Mouse (Mus musculus): ENCODE measurements around the gene Plekha6. TPM values are rescaled to one million over a fixed set of nuclear protein-coding genes. Genes with fewer than 3 reads are reported as not detected.

Plekha6 gene
- 21.4 and 22.2 TPM in 2 replicates for polyA plus RNA-seq (2014; fragmentation: Nextera tagmentation; extraction: Ambion mirVana)

DNA sequence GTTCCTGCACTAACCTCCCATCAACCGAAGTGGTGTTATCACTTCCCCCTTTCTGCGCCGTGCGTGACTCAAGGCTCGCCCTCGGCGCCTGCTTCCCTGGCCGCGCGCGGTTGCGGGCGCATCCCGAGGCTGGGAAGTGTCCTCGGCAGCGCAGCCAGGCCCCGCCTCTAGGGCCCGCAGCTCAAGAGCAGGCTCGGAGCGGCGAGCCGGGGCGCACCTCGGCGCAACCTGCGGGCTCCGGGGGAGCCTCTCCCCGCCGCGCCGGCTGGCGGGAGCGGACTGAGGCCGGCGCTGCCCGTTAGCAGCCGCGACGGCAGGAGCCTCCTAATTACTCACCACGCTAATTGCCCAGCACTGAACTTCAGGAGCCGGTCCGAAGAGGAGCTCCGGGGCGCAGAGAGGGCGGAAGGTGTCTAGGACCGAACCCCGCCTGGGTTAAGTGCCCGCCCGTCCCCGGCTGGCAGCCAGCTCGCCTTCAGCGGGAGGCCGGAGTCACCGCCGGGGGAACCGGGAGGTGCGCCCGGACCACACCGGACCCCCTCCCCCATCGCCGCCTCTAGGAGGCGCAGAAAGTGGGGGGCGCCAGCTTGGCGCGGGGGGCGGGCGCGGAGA lies at the start of gene Plekha6:
Gene Plekha6, plus strand, starts transcription at position 391 of the 612 bp plus-strand sequence.
- ATAC-seq (ENCODE audit: low FRiP score) (no peak), DNase-seq (ENCODE audit: low spot score) (no peak)
- Histone ChIP-seq H3K9me3 (ENCODE audit: control insufficient read depth, low read length) (no peaks in the 10 kb centered on the region), H3K27me3 (ENCODE audit: control insufficient read depth, insufficient read depth, low read length) (peaks cover 39% of the 10 kb centered on the region), H3K27ac (no peak within 1 kb of the TSS), H3K4me2 (replicated peaks) (peak within 1 kb of the TSS; percentile 95), H3K9ac (peak within 1 kb of the TSS; percentile 62), H3K4me1 (replicated peaks; ENCODE audit: control insufficient read depth, insufficient read depth, low read length) (peaks cover 16% of the 10 kb centered on the region), H3K4me3 (replicated peaks; ENCODE audit: low read length) (peak within 1 kb of the TSS; percentile 47), H3K36me3 (replicated peaks; ENCODE audit: control insufficient read depth, insufficient read depth) (no peaks in the 10 kb centered on the region)
- WGBS: under 1% methylated on average over 62 of the region's 68 CpGs

DNA sequence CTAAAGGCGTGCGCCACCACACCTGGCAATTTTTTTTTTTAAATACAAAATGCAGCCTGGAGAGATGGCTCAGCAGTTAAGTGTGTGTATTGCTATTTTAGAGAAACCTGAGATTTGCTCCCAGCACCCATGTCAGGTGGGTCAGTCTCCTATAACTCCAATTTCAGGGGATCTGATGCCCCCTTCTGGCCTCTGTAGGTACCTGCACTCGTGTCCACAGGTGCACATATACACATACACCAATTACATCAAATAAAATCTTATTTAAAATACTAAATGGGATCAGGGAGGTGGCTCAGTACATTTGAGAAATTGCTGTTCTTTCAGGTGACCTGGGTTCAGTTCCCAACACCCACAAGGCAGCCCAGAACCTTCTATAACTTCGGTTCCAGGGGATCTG lies 47.9 kb upstream of the Plekha6 start:
- Histone ChIP-seq H3K27ac (no peak overlapping the region), H3K4me2 (replicated peaks) (no peak overlapping the region), H3K36me3 (replicated peaks; ENCODE audit: control insufficient read depth, insufficient read depth) (no peaks in the 10 kb centered on the region), H3K9me3 (ENCODE audit: control insufficient read depth, low read length) (no peaks in the 10 kb centered on the region), H3K9ac (no peak overlapping the region), H3K4me3 (replicated peaks; ENCODE audit: low read length) (no peak overlapping the region), H3K4me1 (replicated peaks; ENCODE audit: control insufficient read depth, insufficient read depth, low read length) (no peaks in the 10 kb centered on the region), H3K27me3 (ENCODE audit: control insufficient read depth, insufficient read depth, low read length) (no peaks in the 10 kb centered on the region)
- no peak for ATAC-seq (ENCODE audit: low FRiP score)
- 94% methylated on average over 4 of the region's 4 CpGs for WGBS
- no peak for DNase-seq (ENCODE audit: low spot score)

DNA sequence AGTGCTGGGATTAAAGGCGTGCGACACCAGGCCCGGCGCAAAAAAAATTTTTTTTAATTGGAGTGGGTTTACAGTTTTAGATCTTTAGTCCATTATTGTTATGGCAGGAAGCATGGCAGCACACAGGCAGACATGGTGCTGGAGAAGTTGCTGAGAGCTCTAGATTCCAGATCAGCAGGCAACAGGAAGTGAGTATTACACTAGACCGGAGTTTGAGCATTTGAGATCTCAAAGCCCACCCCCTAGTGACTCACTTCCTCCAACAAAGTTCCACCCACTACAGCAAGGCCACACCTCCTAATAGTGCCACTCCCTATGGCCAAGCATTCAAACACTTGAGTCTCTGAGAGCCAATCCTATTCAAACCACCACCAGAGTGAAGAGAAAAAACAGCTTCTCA lies 45.9 kb upstream of the Plekha6 start:
- DNase-seq (ENCODE audit: low spot score) (no peak), ATAC-seq (ENCODE audit: low FRiP score) (no peak)
- Histone ChIP-seq H3K4me3 (replicated peaks; ENCODE audit: low read length) (no peak overlapping the region), H3K27ac (no peak overlapping the region), H3K9ac (no peak overlapping the region), H3K36me3 (replicated peaks; ENCODE audit: control insufficient read depth, insufficient read depth) (no peaks in the 10 kb centered on the region), H3K27me3 (ENCODE audit: control insufficient read depth, insufficient read depth, low read length) (no peaks in the 10 kb centered on the region), H3K4me1 (replicated peaks; ENCODE audit: control insufficient read depth, insufficient read depth, low read length) (no peaks in the 10 kb centered on the region), H3K9me3 (ENCODE audit: control insufficient read depth, low read length) (no peaks in the 10 kb centered on the region), H3K4me2 (replicated peaks) (no peak overlapping the region)
- 90% methylated on average over 5 of the region's 5 CpGs for WGBS

DNA sequence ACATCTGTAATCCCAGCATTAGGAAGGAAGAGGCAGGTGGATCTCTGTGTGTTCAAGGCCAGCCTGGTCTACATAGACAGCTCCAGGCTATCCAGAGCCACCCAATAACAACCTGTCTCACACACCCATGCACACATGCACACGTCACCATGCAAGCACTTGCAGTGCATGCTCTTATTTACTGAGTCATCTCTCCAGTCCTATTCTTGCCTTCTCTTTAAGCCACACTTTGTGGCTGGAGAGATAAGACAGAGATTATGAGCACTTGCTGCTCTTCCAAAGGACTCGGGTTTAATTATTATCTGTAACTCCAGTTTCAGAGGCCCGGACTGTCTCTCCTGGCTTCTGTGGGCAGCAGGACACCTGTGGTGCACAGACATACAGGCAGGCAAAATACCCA lies 45.2 kb upstream of the Plekha6 start:
- H3K27ac ChIP-seq: no peak overlapping the region
- H3K4me1 ChIP-seq (replicated peaks; ENCODE audit: control insufficient read depth, insufficient read depth, low read length): no peaks in the 10 kb centered on the region
- no peak overlapping the region for H3K4me2 ChIP-seq (replicated peaks)
- no peak overlapping the region for H3K4me3 ChIP-seq (replicated peaks; ENCODE audit: low read length)
- no peaks in the 10 kb centered on the region for H3K36me3 ChIP-seq (replicated peaks; ENCODE audit: control insufficient read depth, insufficient read depth)
- H3K9ac ChIP-seq: no peak overlapping the region
- DNase-seq (ENCODE audit: low spot score) (no peak), ATAC-seq (ENCODE audit: low FRiP score) (no peak)
- H3K27me3 ChIP-seq (ENCODE audit: control insufficient read depth, insufficient read depth, low read length): no peaks in the 10 kb centered on the region
- WGBS: 84% methylated on average over 3 of the region's 3 CpGs
- H3K9me3 ChIP-seq (ENCODE audit: control insufficient read depth, low read length): no peaks in the 10 kb centered on the region

DNA sequence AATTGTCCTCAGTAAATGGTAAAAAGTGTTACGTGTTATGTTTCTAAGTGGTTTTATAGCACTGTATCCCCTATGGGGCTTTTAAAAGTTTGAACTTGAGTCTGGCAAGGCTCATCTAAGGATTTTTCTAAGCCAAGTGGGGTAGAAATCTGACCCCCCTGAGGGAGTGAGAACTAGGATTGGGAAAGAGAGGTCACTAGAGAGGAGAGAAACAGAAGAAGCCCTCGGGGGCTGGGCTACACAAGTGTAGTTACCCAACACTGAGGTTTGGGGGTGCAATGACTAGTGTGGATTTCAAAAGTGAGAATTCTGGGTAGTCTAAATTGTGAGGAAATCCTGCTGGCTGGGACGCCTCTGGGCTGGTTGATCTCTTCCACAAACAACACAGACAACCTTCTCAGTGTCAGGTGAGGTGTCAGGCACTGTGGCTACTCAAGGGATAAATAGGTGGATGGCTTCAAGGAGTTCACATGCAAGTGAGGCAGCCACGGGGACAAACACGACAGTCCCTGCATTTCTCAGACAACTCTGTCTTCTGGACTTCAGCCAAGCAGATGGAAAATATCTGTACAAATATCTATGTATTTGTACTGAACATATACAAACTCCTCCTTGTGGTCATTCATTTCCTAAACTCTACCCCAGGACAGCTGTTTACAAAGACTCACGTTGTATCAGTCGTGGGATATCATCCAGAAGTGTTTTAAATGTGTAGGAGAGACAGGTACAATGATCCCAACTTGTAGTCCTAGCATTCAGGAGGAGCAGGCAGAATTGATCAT lies 43.9 kb upstream of the Plekha6 start:
- H3K27ac ChIP-seq: no peak overlapping the region
- no peak overlapping the region for H3K4me3 ChIP-seq (replicated peaks; ENCODE audit: low read length)
- H3K9ac ChIP-seq: no peak overlapping the region
- H3K4me1 ChIP-seq (replicated peaks; ENCODE audit: control insufficient read depth, insufficient read depth, low read length): no peaks in the 10 kb centered on the region
- H3K27me3 ChIP-seq (ENCODE audit: control insufficient read depth, insufficient read depth, low read length): no peaks in the 10 kb centered on the region
- no peak for DNase-seq (ENCODE audit: low spot score)
- no peak for ATAC-seq (ENCODE audit: low FRiP score)
- H3K36me3 ChIP-seq (replicated peaks; ENCODE audit: control insufficient read depth, insufficient read depth): no peaks in the 10 kb centered on the region
- H3K4me2 ChIP-seq (replicated peaks): no peak overlapping the region
- WGBS: 77% methylated on average over 7 of the region's 7 CpGs
- H3K9me3 ChIP-seq (ENCODE audit: control insufficient read depth, low read length): no peaks in the 10 kb centered on the region

DNA sequence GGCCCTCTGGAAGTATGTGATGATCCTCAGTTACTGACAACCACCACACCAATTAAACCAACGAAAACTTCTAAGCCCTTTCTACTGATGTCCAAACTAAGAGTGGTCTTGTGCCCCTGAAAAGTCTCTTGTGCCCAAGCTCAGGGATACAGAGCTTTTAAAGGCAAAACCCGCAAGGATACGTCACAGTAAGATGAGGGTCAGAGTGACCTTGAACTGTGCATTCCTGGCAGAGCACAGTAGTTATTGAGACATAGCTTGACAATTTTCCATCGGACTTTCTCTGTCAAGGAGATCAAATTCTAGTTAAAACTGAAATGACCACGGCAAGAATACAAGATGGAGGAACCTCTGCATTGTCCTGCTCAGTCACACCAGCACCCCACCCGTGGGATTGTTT lies 42.8 kb upstream of the Plekha6 start:
- DNase-seq (ENCODE audit: low spot score): no peak

DNA sequence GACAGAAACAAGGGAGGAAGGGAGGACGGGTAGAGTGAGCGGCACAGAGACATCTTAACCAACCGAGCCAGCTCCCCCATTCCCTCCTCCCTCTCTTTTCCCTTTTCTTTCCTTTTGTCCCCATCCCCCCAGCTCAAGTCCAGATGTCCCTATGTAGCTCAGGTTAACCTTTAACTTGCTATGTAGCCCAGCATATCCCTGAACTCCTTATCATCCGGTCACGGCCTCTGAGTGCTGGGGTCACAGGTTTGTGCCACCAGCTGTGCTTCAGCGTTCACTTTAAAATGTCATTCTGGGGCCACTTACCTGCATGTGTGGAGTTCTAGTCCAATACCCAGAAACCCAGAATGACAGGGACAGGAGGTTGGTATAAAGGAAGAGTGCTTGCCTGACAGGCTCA lies 39.9 kb upstream of the Plekha6 start:
- Histone ChIP-seq H3K27me3 (ENCODE audit: control insufficient read depth, insufficient read depth, low read length) (no peaks in the 10 kb centered on the region), H3K4me1 (replicated peaks; ENCODE audit: control insufficient read depth, insufficient read depth, low read length) (no peaks in the 10 kb centered on the region), H3K4me3 (replicated peaks; ENCODE audit: low read length) (no peak overlapping the region), H3K4me2 (replicated peaks) (no peak overlapping the region), H3K9ac (no peak overlapping the region), H3K36me3 (replicated peaks; ENCODE audit: control insufficient read depth, insufficient read depth) (no peaks in the 10 kb centered on the region), H3K9me3 (ENCODE audit: control insufficient read depth, low read length) (no peaks in the 10 kb centered on the region), H3K27ac (no peak overlapping the region)
- WGBS: 79% methylated on average over 6 of the region's 6 CpGs
- ATAC-seq (ENCODE audit: low FRiP score) (no peak), DNase-seq (ENCODE audit: low spot score) (no peak)

More for the DNA sequence above, 42.8 kb upstream of the Plekha6 start:
- H3K4me1 ChIP-seq (replicated peaks; ENCODE audit: control insufficient read depth, insufficient read depth, low read length): no peaks in the 10 kb centered on the region
- ATAC-seq (ENCODE audit: low FRiP score): no peak
- H3K9me3 ChIP-seq (ENCODE audit: control insufficient read depth, low read length): no peaks in the 10 kb centered on the region
- no peaks in the 10 kb centered on the region for H3K27me3 ChIP-seq (ENCODE audit: control insufficient read depth, insufficient read depth, low read length)
- H3K9ac ChIP-seq: no peak overlapping the region
- H3K4me3 ChIP-seq (replicated peaks; ENCODE audit: low read length): no peak overlapping the region
- no peak overlapping the region for H3K27ac ChIP-seq
- H3K36me3 ChIP-seq (replicated peaks; ENCODE audit: control insufficient read depth, insufficient read depth): no peaks in the 10 kb centered on the region
- no peak overlapping the region for H3K4me2 ChIP-seq (replicated peaks)
- 69% methylated on average over 6 of the region's 6 CpGs for WGBS

DNA sequence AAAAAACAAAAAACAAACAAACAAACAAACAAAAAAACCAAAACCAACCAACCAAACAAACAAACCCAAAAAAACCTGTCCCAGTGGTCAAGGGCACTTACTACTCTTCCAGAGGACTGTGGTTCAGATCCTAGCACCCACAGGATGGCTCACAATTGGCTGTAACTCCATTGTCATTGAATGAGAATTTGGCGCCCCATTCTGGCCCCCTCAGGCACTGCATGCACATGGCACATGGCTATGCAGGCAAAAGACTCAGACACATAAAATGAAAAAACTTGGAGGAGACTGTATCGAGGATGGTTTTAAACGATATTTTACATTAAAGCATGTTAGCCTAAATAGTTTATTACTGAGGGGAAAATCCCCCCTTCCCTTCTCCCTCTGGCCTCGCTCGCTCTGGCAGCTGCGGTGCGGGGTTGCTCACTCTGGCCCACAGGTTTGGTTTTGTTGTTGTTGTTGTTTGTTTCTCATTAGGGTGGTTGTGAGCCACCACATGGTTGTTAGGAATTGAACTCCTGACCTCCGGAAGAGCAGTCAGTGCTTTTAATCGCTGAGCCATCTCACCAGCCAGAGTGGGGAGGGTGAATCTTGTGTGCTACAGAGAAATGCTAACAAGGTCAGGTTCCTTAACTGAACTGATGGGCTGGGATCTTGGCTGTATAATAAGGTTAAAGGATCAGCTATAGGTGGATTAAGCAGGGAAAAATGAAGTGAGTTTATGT lies 38.2 kb upstream of the Plekha6 start:
- Histone ChIP-seq H3K4me1 (replicated peaks; ENCODE audit: control insufficient read depth, insufficient read depth, low read length) (peaks cover 6% of the 10 kb centered on the region; the same call in 1 of the 2 replicates), H3K36me3 (replicated peaks; ENCODE audit: control insufficient read depth, insufficient read depth) (no peaks in the 10 kb centered on the region), H3K4me3 (replicated peaks; ENCODE audit: low read length) (no peak overlapping the region), H3K27ac (no peak overlapping the region), H3K4me2 (replicated peaks) (no peak overlapping the region), H3K9me3 (ENCODE audit: control insufficient read depth, low read length) (no peaks in the 10 kb centered on the region), H3K27me3 (ENCODE audit: control insufficient read depth, insufficient read depth, low read length) (no peaks in the 10 kb centered on the region), H3K9ac (no peak overlapping the region)
- ATAC-seq (ENCODE audit: low FRiP score) (no peak), DNase-seq (ENCODE audit: low spot score) (no peak)
- WGBS: 90% methylated on average over 9 of the region's 9 CpGs

DNA sequence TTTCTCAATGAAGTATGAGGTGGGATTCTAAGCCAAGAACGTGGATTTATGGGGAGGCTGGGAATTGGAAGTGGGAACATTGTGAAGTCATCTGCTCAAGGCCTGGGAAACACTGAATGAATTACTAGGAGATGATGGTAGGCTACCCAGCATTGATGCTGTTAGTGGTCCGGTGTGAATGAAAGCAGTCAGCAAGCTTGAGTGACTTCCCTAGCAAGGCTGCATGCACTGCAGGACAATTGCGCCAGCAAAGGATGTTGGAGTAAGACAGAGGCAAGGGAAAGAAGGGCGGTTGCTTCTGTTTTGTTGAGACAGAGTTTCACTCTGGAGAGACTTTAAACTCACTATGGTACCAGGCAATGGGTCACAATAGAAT lies 37.7 kb upstream of the Plekha6 start:
- WGBS: 46% methylated on average over 4 of the region's 4 CpGs
- Histone ChIP-seq H3K4me2 (replicated peaks) (no peak overlapping the region), H3K4me1 (replicated peaks; ENCODE audit: control insufficient read depth, insufficient read depth, low read length) (peaks cover 6% of the 10 kb centered on the region; the same call in 1 of the 2 replicates), H3K9me3 (ENCODE audit: control insufficient read depth, low read length) (no peaks in the 10 kb centered on the region), H3K36me3 (replicated peaks; ENCODE audit: control insufficient read depth, insufficient read depth) (no peaks in the 10 kb centered on the region), H3K27ac (no peak overlapping the region), H3K27me3 (ENCODE audit: control insufficient read depth, insufficient read depth, low read length) (no peaks in the 10 kb centered on the region), H3K4me3 (replicated peaks; ENCODE audit: low read length) (no peak overlapping the region), H3K9ac (no peak overlapping the region)
- ATAC-seq (ENCODE audit: low FRiP score): no peak
- DNase-seq (ENCODE audit: low spot score): no peak

All from hindbrain, embryonic 14.5 days (tissue).